Mouse (Mus musculus) layer of hippocampus, adult 2 months (tissue): ENCODE data around the gene Lgals4. TPM values are rescaled to one million over a fixed set of nuclear protein-coding genes. Genes with fewer than 3 reads are reported as not detected.

Experiments used
- DNase-seq, 2 experiments: peaks; one replicate each; pipeline ENCODE4 v3.0.0; 2022; ENCODE audit warnings: low spot score in 2 of 2
- H3K27ac ChIP-seq: fragments of 200-600 bp; 2 replicates; pipeline ENCODE4 v1.8.1; 2022
- H3K4me3 ChIP-seq: fragments of 200-600 bp; 2 replicates; pipeline ENCODE4 v1.8.1; 2022; ENCODE audit warnings: mild to moderate bottlenecking
- CTCF ChIP-seq: fragments of 200-600 bp; conservative IDR thresholded peaks from 2 replicates; pipeline ENCODE4 v1.8.1; 2022; ENCODE audit warnings: antibody characterized with exemption, mild to moderate bottlenecking, moderate library complexity
- total RNA-seq, 2 experiments: library from RNA; stranded (reverse); gene quantifications; 2 replicates each; pipeline ENCODE4 v1.2.3; 2021

Lgals4 gene
- total RNA-seq, 2 experiments from 2014 or later = 4.4 to 6.8 TPM

DNA sequence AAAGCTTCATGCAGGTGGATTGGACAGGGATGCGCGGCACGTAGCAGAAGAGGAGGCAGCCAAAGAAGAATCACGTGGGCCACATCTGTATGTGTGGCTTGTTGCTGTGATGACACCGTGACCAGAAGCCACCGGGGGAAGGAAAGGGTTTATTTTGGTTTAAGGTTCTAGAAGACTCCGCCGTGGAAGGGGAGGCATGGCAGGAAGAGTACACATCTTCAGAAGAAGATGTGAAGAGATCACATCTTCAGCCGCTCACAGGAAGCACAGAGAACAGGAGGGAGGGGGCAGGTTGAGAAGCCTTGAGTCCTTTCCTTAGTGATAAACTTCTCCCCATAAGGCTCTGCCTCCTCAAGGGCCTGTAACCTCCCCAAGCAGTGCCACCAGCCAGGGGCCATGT is 33.7 kb upstream of the Lgals4 start:
- TF ChIP-seq CTCF = no peak
- Histone ChIP-seq H3K27ac (no peak overlapping the region), H3K4me3 (no peak overlapping the region)
- DNase-seq = no peak

GRCm38 (mm10) chr7:28801451-28801850 is 32.2 kb upstream of the Lgals4 start:
- Histone ChIP-seq H3K27ac (peak overlapping the region; percentile 78), H3K4me3 (no peak overlapping the region)
- DNase-seq = no peak
- TF ChIP-seq CTCF = no peak

- DNase-seq = no peak
- Histone ChIP-seq H3K27ac (peak overlapping the region; percentile 78), H3K4me3 (no peak overlapping the region)
- peak; percentile 33; the same call in 1 of the 2 replicates for TF ChIP-seq CTCF
These were observed 31.6 kb upstream of the Lgals4 start for GRCm38 (mm10) chr7:28801901-28802670.

DNA sequence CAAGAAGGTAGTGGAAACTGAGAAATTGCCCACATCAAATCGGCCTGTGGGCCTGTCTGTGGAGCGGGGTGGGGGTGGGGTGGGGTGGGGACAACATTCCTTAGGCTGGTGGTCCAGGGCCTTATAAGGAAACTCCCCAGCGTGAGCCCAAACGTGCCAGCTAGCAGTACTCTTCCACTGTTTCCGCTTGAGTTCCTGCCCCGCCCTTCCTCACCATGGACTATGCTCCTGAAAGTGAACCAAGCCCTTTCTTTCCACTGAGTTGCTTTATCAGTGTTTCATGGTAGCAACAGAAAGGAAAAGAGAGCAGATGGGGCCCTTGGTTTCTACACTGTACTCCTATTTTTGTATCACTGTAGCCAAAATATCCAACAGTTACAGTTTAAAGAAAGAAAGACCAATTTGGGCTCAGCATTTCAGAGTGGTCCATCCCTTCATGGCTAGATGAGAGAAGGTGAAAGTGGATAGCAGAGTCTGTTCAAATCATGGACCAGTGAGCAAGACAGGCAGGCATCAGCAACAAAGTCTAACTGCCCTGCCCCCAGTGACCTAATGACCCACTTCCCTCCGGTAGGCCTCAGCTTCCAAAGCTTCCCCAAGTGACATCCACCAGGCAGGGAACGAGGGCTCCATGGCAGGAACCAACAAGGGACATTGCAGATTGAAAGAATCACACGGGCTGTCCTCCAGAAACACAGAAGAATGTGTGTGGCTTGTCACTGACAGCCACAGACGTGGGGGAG is 30.6 kb upstream of the Lgals4 start:
- no peak for DNase-seq
- no peak overlapping the region for H3K4me3 ChIP-seq
- no peak for TF ChIP-seq CTCF
- peak overlapping the region; percentile 78 for H3K27ac ChIP-seq

- TF ChIP-seq CTCF = no peak
- Histone ChIP-seq H3K4me3 (no peak overlapping the region), H3K27ac (no peak overlapping the region)
- no peak for DNase-seq
These were observed 29.9 kb upstream of the Lgals4 start for GRCm38 (mm10) chr7:28803756-28804155.

GRCm38 (mm10) chr7:28806869-28807268 is 26.8 kb upstream of the Lgals4 start:
- Histone ChIP-seq H3K4me3 (no peak overlapping the region), H3K27ac (0 out of 2 replicates have a peak overlapping the region, but pooled peaks have one; percentile 28)
- peak; percentile 30 for TF ChIP-seq CTCF
- no peak for DNase-seq

- peak overlapping the region; percentile 99 for H3K27ac ChIP-seq
- no peak for TF ChIP-seq CTCF
- H3K4me3 ChIP-seq = peak overlapping the region; percentile 96
- DNase-seq = no peak
These were observed 25.9 kb upstream of the Lgals4 start for GRCm38 (mm10) chr7:28807641-28808220.

GRCm38 (mm10) chr7:28808221-28808941 is 25.3 kb upstream of the Lgals4 start, which contains the start of gene Hnrnpl:
Hnrnpl (plus strand) TSS chr7:28808541.
- Histone ChIP-seq H3K27ac (peak within 1 kb of the TSS; percentile 99), H3K4me3 (peak within 1 kb of the TSS; percentile 96)
- TF ChIP-seq CTCF = no peak
- peak in 1 of 2 experiments; percentile 46 for DNase-seq

GRCm38 (mm10) chr7:28808957-28809393 is 24.7 kb upstream of the Lgals4 start:
- H3K27ac ChIP-seq = peak overlapping the region; percentile 99
- peak overlapping the region; percentile 96 for H3K4me3 ChIP-seq
- TF ChIP-seq CTCF = no peak; the same call in 1 of the 2 replicates
- peak; percentile 94 to 96 for DNase-seq

DNA sequence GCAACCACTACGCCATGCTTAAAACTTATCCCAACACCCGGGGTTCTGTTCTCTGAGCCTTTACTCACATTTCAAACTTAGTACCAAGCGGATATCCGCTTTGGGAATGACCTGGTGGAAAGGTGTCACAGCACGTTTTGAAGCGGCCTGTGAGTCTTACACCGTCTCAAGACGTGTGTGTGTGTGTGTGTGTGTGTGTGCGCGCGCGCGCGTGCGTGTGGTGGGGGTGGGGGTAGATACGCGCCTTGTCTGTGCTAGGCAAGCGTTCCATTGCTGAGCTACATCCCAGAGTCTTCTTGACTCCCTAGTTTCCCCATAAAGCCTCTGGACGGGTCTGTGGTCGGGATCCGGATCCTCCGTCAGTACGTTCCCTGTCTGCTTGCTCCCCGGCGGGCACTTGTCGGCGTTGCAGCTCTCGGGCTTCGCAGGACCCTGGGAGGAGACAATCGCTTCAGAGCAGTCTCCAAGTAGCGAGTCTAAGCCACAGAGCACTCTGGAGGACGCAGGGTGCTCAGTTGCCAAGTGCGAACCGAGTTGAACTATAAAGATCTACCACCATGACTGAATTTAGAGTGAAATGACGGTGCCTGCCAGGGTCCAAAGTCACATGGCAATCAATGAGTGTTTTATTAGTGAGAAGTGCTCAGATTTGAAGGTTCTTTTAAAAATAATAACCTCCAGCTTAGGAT is 24.1 kb upstream of the Lgals4 start:
- DNase-seq = no peak
- TF ChIP-seq CTCF = peak; percentile 41; the same call in 1 of the 2 replicates

GRCm38 (mm10) chr7:28810107-28811066 is 23.3 kb upstream of the Lgals4 start:
- DNase-seq = peak; percentile 99
- peak; percentile 81 for TF ChIP-seq CTCF
- H3K4me3 ChIP-seq = peak overlapping the region; percentile 96
- H3K27ac ChIP-seq = peak overlapping the region; percentile 100

More for the DNA sequence above, 24.1 kb upstream of the Lgals4 start:
- peak overlapping the region; percentile 99 for H3K27ac ChIP-seq
- H3K4me3 ChIP-seq = peak overlapping the region; percentile 96
